Mouse (Mus musculus): ENCODE measurements at regions not wholly inside any gene's neighbourhood (a gene's known extent, or its start where the extent isn't known, plus 50 kb on each side); places are given as distances from the start of the nearest gene placed in this dataset.

DNA sequence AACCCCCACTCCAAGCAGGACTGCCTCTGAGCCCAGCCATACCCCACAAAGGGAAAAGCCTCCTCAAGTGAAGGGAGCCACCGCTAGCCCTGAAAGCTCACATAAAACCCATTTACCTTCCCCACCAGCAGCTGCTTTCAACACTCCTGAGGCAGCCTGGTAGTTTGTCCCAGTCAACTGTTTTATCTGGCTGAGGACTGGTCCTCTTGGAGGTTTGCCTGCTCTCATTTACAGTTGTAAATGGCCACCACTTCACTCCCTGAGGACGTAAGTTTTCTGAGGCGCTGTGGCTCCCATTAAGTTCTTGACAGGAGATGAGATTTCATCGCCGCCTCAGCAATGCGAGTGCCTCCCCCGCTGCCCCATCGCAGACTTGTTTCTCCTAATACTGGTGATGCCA, 425.2 kb downstream of the Plekhb2 start:
- TF ChIP-seq POLR2A (IDR thresholded peaks at IDR 0.05; ENCODE audit: borderline replicate concordance, extremely low read depth, low read depth, low read length) (no peak), CTCF (IDR thresholded peaks at IDR 0.05; ENCODE audit: insufficient read depth, low read length) (no peak)

All from lung, adult 2 months (tissue).